In genomic region chr1:87175852-87176292, GRCm38 (mm10) we compare ENCODE assay signal across 9 mouse cellular contexts. TPM values are rescaled to one million over a fixed set of nuclear protein-coding genes. Genes with fewer than 3 reads are reported as not detected.
DNase-seq lines count a peak whose midpoint lies in the region; ATAC-seq and TF ChIP-seq lines count a peak whose summit lies in the region.
"Had no signal": no experiment of that assay in that cellular context is flagged by ENCODE, and none has a peak within 500 bp of the region (broad histone marks: within the 10 kb centered on the region; RNA-seq: fewer than 3 reads in every experiment).

No protein-coding gene starts in this region.

- peak; percentile 87 for ATAC-seq in lung, embryonic 14.5 days (ENCODE audit: insufficient read depth)

- H3K4me2 ChIP-seq in lung, embryonic 14.5 days = peak overlapping the region; percentile 1; the same call in 1 of the 2 replicates

- no peak overlapping the region for H3K4me3 ChIP-seq in lung, embryonic 14.5 days (ENCODE audit: low read depth, low read length)

- no peaks in the 10 kb centered on the region for H3K36me3 ChIP-seq in lung, embryonic 14.5 days (ENCODE audit: insufficient read depth)

- no peak overlapping the region for H3K27ac ChIP-seq in lung, embryonic 14.5 days (ENCODE audit: low read depth)

- WGBS in lung, embryonic 14.5 days = 14% methylated on average over 11 of the region's 11 CpGs

- H3K9ac ChIP-seq in lung, embryonic 14.5 days = no peak overlapping the region

- H3K4me1 ChIP-seq in lung, embryonic 14.5 days (ENCODE audit: insufficient read depth) = peaks cover 3% of the 10 kb centered on the region; the same call in 1 of the 2 replicates

- 0 out of 2 replicates have a peak, but pooled peaks cover 4% of the 10 kb centered on the region for H3K27me3 ChIP-seq in lung, embryonic 14.5 days (ENCODE audit: insufficient read depth, low read length)

- H3K9me3 ChIP-seq in lung, embryonic 14.5 days (ENCODE audit: low read depth, low read length) = no peaks in the 10 kb centered on the region

- TF ChIP-seq CTCF in lung, embryonic 14.5 days (IDR thresholded peaks at IDR 0.05; ENCODE audit: low read depth) = peak; percentile 73

- DNase-seq in cerebellum, postnatal 14 days = peak; percentile 46 to 61
- no peak for DNase-seq in cerebellum, adult 8-10 months
- DNase-seq in embryo, embryonic 11 days = peak; percentile 81
- DNase-seq in heart, adult 18-20 months = peak; percentile 39 to 46
- peak; percentile 81 for DNase-seq in kidney, postnatal 10 days
- DNase-seq in lung, embryonic 14.5 days = peak; percentile 92
- DNase-seq in ovary, postnatal 36 days (ENCODE audit: low spot score) = peak; percentile 62
- DNase-seq in adipocyte (ENCODE audit: low spot score) = no peak

RNA-seq across cellular contexts. Expression of gene Prss56, which starts 7.2 kb away (rescaled TPM):
- total RNA-seq in heart, adult 18-20 months (2021) = not detected
- not detected in 2 replicates for polyA plus RNA-seq in lung, embryonic 14.5 days (2014; fragmentation: Nextera tagmentation; extraction: Ambion mirVana)
- total RNA-seq: CH12.LX had no signal

RNA-seq across cellular contexts. Expression of gene Chrnd, which starts 14.5 kb away (rescaled TPM):
- not detected for total RNA-seq in heart, adult 18-20 months (2021)
- not detected in 2 replicates for polyA plus RNA-seq in lung, embryonic 14.5 days (2014; fragmentation: Nextera tagmentation; extraction: Ambion mirVana)
- total RNA-seq: CH12.LX had no signal

RNA-seq across cellular contexts. Expression of gene Ecel1, which starts 19.6 kb away (rescaled TPM):
- not detected for total RNA-seq in heart, adult 18-20 months (2021)
- polyA plus RNA-seq in lung, embryonic 14.5 days (2014; fragmentation: Nextera tagmentation; extraction: Ambion mirVana) = 0.26 and 0.61 TPM in 2 replicates
- total RNA-seq: CH12.LX had no signal

RNA-seq across cellular contexts. Expression of gene Chrng, which starts 28.6 kb away (rescaled TPM):
- total RNA-seq in heart, adult 18-20 months (2021) = not detected
- not detected in 2 replicates for polyA plus RNA-seq in lung, embryonic 14.5 days (2014; fragmentation: Nextera tagmentation; extraction: Ambion mirVana)

RNA-seq across cellular contexts. Expression of gene Eif4e2, which starts 37.8 kb away (rescaled TPM):
- total RNA-seq in heart, adult 18-20 months (2021) = 10 to 100 TPM; 50.2 to 51.8 TPM
- 160 and 164 TPM in 2 replicates for polyA plus RNA-seq in lung, embryonic 14.5 days (2014; fragmentation: Nextera tagmentation; extraction: Ambion mirVana)

Comparison
In these comparisons a context has a peak if more than half of its experiments do, and no peak if none do; other contexts are left out.
1. DNase-seq: peak in cerebellum, postnatal 14 days (2 of 2), embryo, embryonic 11 days (single experiment), heart, adult 18-20 months (2 of 2), kidney, postnatal 10 days (single experiment), lung, embryonic 14.5 days (single experiment) and ovary, postnatal 36 days (single experiment); none in cerebellum, adult 8-10 months (single experiment) and adipocyte (single experiment).